Mouse (Mus musculus): ENCODE results near the gene Vmn1r193. TPM values are rescaled to one million over a fixed set of nuclear protein-coding genes. Genes with fewer than 3 reads are reported as not detected.

Gene Vmn1r193
- not detected in 2 replicates for polyA plus RNA-seq (2012; rRNA removed)

GRCm38 (mm10) chr13:22223060-22223459 lies at the start of gene Vmn1r193:
Gene Vmn1r193, minus strand, starts transcription at chr13:22223160.

GRCm38 (mm10) chr13:22270222-22270621 lies 47.3 kb upstream of the Vmn1r193 start, which contains the start of gene Vmn1r195:
Gene Vmn1r195, plus strand, starts transcription at chr13:22270522.

DNA sequence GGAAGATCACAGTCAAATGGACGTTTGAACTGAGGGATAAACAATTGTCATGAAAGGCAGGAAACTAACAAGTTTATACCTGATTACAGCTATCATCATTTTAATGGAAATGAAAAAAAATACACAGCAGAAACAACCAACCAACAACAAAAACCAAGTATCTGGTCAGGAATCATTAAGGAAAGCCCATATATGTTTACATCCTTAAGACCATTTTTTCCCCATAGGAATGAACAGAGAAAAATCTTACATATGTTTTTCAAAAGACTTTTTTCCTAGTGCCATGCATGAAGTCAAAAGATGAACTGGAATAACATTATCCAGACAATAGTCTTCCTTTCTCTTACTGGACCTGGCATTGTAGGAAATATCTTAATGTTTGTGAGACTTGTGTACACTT lies 21.0 kb upstream of the Vmn1r193 start, which contains the start of gene Vmn1r194:
Vmn1r194 (plus strand) TSS at position 301 of the 400 bp plus-strand sequence.

GRCm38 (mm10) chr13:22191041-22191440 lies 31.9 kb downstream of the Vmn1r193 start, which contains the start of gene Vmn1r192:
Gene Vmn1r192, minus strand, starts transcription at chr13:22191141.

DNA sequence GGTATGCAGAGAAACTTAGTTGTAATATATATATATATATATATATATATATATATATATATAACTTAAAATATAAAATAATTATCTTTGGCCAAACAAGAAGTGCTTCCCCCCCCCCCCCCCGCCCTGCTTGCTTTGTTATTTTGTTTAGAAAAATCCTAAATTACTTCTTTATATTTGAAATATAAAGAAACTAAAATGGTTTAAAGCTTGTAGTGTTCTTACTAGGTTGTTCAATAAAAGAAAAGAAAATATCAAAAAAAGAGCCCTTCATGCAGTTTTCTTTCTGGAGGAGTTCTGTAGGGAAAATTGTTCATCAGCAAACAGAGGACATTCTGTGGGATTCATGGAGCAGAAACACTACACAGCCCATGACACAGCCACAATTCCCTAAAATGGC lies 39.1 kb downstream of the Vmn1r193 start, which contains the start of gene Vmn1r191:
Vmn1r191 (minus strand) TSS at position 101 of the 400 bp plus-strand sequence.

Other genes with a start within 250 kb of the Vmn1r193 start
- not detected in 2 replicates for gene Pom121l2, start 242.0 kb downstream of the Vmn1r193 start, polyA plus RNA-seq (2012; rRNA removed)
- gene Prss16, start 213.4 kb downstream of the Vmn1r193 start, polyA plus RNA-seq (2012; rRNA removed) = 1.2 and 1.3 TPM in 2 replicates
- 3.6 and 4.4 TPM in 2 replicates for gene Hist1h2ah, start 187.6 kb downstream of the Vmn1r193 start, polyA plus RNA-seq (2012; rRNA removed)
- 6.7 and 11.4 TPM in 2 replicates for gene Hist1h2bk, start 187.3 kb downstream of the Vmn1r193 start, polyA plus RNA-seq (2012; rRNA removed)
- gene Hist1h4i, start 181.8 kb downstream of the Vmn1r193 start, polyA plus RNA-seq (2012; rRNA removed) = 42.8 and 103 TPM in 2 replicates
- 13.6 and 14.3 TPM in 2 replicates for gene Hist1h2ag, start 180.2 kb downstream of the Vmn1r193 start, polyA plus RNA-seq (2012; rRNA removed)
- gene Hist1h2bj, start 179.9 kb downstream of the Vmn1r193 start, polyA plus RNA-seq (2012; rRNA removed) = 7.7 and 11.4 TPM in 2 replicates
- gene Vmn1r188, start 138.7 kb downstream of the Vmn1r193 start, polyA plus RNA-seq (2012; rRNA removed) = not detected in 2 replicates
- gene Vmn1r189, start 117.3 kb downstream of the Vmn1r193 start, polyA plus RNA-seq (2012; rRNA removed) = not detected in 2 replicates
- gene Vmn1r191, start 39.2 kb downstream of the Vmn1r193 start, polyA plus RNA-seq (2012; rRNA removed) = not detected in 2 replicates
- gene Vmn1r192, start 32.0 kb downstream of the Vmn1r193 start, polyA plus RNA-seq (2012; rRNA removed) = not detected in 2 replicates
- not detected in 2 replicates for gene Vmn1r194, start 21.1 kb upstream of the Vmn1r193 start, polyA plus RNA-seq (2012; rRNA removed)
- gene Vmn1r195, start 47.4 kb upstream of the Vmn1r193 start, polyA plus RNA-seq (2012; rRNA removed) = not detected in 2 replicates
- not detected in 2 replicates for gene Vmn1r196, start 66.8 kb upstream of the Vmn1r193 start, polyA plus RNA-seq (2012; rRNA removed)
- not detected in 2 replicates for gene Vmn1r197, start 101.4 kb upstream of the Vmn1r193 start, polyA plus RNA-seq (2012; rRNA removed)
- not detected in 2 replicates for gene Vmn1r198, start 127.2 kb upstream of the Vmn1r193 start, polyA plus RNA-seq (2012; rRNA removed)
- not detected in 2 replicates for gene Vmn1r199, start 156.7 kb upstream of the Vmn1r193 start, polyA plus RNA-seq (2012; rRNA removed)
- not detected in 2 replicates for gene Vmn1r200, start 167.2 kb upstream of the Vmn1r193 start, polyA plus RNA-seq (2012; rRNA removed)
- not detected in 2 replicates for gene Vmn1r201, start 248.8 kb upstream of the Vmn1r193 start, polyA plus RNA-seq (2012; rRNA removed)

Data from liver, embryonic 18 days (tissue).